Mouse (Mus musculus) monocyte, adult 2 months (primary cell): Measurements from ENCODE around the gene Gm11639.

ENCODE experiments used
- DNase-seq, 2 experiments: peaks; one replicate each; pipeline ENCODE4 v3.0.0; 2022; ENCODE audit warnings: low spot score in 2 of 2, low read depth in 1 of 2

The Gm11639 gene

DNA sequence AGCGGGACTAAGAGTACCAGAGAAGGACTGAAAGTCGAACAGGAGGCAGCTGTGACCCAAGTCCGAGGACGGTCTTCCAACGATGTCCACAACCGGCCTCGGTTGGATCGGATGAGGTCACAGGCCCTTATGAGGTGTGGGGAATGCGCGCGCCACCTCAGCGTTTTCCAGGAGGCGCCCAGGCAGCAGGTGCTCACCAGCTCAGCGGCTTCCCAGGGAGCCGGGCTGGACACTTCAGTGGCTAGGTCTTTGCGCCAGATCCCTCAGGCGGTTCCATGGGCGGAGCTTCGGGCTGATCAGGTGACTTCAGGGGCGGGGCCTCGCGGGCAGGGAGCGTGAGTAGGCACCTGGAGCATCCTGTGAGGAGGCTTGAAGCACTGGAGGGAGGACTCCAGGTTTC is at the start of gene Gm11639:
Gm11639 (plus strand) TSS at position 160 of the 400 bp plus-strand sequence.
- no peak for DNase-seq

DNA sequence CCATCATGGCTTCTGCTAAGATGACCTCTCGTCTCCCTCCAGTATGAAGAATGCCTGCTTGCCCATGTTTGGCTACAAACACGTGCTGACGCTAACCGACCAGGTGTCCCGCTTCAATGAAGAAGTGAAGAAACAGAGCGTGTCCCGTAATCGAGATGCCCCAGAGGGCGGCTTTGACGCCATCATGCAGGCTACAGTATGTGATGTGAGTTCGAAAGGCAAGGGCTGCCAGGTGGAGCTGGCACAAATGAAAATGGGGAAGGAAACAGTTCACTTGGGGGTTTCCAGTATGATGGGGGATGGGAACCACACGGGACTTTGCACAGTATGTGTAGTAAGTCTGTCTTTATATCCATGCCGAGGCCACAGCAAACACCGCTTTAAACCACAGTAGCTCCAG is 48.5 kb upstream of the Gm11639 start:
- DNase-seq: peak in 1 of 2 experiments; percentile 41

- DNase-seq: no peak
Observed at GRCm38 (mm10) chr11:104638006-104638405, 47.5 kb upstream of the Gm11639 start.

- DNase-seq: no peak
Observed at GRCm38 (mm10) chr11:104638906-104639305, 46.6 kb upstream of the Gm11639 start.

- no peak for DNase-seq
Observed at GRCm38 (mm10) chr11:104639634-104640033, 45.9 kb upstream of the Gm11639 start.

- no peak for DNase-seq
Observed at GRCm38 (mm10) chr11:104640894-104641293, 44.6 kb upstream of the Gm11639 start.

- no peak for DNase-seq
Observed at GRCm38 (mm10) chr11:104643236-104643635, 42.3 kb upstream of the Gm11639 start.

DNA sequence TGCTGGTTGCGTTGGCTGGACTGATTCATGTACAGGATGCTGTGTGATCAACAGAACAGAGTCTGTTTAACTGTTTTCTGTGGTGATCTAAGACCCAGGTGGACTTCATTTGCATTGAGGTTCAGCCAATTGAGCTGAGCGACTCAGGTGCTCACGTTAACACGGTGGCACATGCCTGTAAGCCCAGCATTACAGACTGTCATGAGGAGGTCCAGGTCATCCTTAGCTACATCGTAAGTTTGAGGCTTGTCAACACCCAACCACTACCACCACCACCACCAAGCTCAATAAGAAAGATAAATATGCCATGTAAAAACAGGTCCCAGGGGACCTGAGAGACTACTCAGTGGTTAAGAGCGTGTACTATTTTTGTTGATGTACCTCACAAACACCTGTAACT is 40.1 kb upstream of the Gm11639 start:
- DNase-seq: no peak

- DNase-seq: no peak
Observed at GRCm38 (mm10) chr11:104646173-104646572, 39.3 kb upstream of the Gm11639 start.

DNA sequence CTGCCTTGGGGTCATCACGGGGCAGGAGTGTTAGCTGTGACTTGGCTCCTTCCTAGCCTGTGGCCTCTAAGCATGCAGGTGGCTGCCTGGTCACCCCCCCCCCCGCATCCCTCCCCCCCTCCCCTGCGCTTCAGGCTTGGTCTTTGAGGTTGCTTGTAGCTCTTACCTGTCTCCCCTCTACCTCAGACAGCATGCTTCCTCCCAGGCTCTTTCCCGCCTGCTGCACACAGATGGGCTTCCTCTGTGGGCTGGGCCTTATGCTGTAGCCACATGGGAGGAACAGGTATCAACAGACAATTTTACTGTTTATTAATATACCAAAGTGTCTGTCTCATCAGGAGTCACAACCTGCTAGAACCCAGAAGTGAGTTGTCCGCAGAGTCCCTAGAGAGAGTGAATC is 38.9 kb upstream of the Gm11639 start:
- DNase-seq: no peak

DNA sequence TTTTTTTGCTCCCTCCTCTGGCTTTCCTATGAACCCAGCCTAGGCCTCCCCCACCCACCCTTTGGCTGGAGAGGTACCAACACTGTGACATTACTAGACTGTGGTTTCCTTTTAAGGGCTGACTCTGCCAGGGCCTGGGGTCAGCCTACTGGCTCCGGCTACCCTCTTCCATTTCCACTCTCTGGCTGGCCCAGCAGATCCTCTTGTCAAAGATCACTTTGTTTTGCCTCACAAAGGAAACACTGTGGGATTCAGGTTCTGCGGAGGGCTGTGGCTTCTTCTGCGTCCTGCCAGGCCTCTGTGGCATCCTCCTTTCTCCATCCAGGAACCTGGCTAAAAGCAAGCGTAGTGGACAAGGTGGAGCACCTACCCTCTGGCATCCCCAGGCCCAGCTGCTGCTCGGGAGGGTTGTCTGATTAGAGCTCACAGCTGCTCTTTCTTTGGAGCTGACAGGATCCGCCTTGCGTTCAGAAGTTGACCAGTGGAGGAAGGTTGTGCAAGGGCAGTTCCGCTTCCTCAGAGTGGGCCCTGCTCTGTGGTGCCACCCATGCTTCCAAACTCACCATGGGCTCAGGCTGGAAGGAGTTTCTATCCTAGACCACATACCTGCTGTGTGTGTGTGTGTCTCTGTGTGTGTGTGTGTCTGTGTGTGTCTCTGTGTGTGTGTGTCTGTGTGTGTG is 38.2 kb upstream of the Gm11639 start:
- DNase-seq: peak in 1 of 2 experiments; percentile 26

DNA sequence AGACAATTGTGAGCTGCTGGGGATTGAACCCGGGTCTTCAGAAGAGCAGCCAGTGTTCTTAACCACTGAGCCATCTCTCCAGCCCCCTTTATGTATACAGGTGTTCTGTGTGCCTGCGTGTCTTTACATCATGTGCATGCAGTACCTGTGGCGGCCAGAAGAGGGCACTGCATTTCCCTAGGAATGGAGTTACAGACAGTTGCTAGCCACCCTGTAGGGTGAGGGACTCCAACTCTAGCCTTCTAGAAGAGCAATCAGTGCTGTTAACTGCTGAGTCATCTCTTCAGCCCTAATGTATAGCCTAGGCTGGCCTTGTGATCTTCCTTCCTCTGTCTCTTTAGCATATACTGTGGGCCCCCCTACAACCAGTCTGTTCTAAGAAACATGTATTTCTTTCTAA is 36.9 kb upstream of the Gm11639 start:
- DNase-seq: peak in 1 of 2 experiments; percentile 41

DNA sequence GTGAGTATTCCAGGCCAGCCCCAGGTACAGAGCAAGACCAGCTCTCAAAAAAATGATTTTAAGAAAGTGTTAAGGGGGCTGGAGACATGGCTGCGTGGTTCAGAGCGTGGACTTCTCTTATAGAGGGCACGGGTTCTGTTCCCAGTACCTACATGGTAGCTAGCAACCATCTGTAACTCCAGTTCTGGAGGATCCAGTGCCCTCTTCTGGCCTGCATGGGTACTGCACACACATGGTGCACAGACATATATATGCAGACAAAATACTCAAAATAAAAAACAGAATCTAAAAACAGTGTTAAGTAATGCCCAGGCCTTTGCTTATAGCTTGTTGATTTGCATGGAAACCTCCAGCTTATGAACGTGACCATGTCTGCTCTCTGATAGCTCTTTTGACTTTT is 24.9 kb upstream of the Gm11639 start:
- no peak for DNase-seq

GRCm38 (mm10) chr11:104661106-104661505 is 24.4 kb upstream of the Gm11639 start:
- no peak for DNase-seq

DNA sequence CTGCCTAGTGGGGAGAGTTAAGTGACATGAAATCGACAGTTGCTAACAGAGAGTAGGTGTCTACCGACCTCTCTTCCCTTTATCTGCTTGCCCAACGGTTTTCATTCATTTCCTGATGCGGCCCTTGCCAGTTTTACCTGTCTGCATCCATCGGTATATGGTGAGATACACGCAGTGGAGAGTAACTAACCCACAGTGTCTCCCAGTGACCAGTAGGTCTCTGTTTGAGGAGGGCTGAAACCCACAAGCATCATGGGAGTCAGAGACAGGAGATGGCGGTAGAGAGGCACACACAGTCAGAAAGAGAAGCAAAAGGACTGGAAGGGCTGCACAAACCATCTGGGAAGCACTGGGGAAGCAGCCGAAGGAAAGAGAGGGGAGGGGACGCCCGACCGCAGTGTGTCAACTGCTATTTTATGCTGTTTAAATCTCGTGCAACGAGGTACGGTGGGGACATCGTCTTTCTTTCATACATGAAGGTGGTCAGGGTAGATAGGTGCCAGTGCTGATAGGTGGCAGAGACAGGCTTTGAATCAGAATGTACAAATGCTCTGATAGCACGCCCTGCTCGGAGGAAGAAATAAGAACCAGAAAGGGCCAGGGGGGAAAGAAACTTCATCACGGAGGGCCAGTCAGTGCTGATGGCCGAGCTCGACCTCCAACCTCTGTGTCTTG is 23.8 kb upstream of the Gm11639 start:
- no peak for DNase-seq

DNA sequence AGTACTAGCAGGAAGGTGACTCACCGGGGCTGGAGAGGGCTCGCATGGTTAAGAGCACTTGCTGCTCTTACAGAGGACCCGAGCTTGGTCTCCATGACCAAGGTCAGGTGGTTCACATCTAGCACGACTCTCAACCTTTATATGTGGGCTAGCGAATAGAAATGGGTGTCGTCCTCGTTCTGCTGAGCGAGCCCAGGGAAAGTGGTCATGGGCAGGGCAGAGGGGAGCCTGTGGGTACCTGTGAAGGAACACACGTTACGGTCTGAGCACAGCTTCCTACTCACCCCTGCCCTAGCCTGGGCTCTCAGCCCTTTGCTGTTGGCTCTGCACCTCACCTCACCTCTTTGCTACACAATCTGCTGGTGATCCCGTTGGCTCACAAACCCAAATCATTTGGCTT is 22.9 kb upstream of the Gm11639 start:
- no peak for DNase-seq

- no peak for DNase-seq
Observed at GRCm38 (mm10) chr11:104663241-104663877, 22.1 kb upstream of the Gm11639 start.

- DNase-seq: no peak
Observed at GRCm38 (mm10) chr11:104663878-104664261, 21.6 kb upstream of the Gm11639 start.

GRCm38 (mm10) chr11:104664441-104664840 is 21.1 kb upstream of the Gm11639 start:
- DNase-seq: no peak

DNA sequence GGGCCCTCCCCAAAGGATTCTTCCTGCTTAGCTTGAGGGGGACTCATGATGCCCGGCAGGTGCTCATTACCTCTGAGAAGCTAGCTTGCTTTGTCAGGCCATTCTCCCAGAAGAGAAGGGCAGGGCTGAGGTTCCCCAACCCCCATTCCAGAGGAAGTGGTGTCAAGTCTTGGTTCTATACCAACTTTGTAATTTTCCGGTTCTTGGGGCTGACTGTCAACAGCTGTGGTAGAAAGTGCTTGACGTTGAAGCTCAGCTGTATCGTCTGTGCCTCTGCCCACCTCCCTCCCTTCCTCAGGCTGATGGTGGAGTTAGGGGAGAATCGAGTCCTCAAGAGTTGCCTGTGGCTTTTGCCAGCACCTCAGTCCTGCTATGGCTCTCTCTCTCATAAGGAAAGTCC is 18.1 kb upstream of the Gm11639 start:
- DNase-seq: no peak

- DNase-seq: no peak
Observed at GRCm38 (mm10) chr11:104673412-104673811, 12.1 kb upstream of the Gm11639 start.

- no peak for DNase-seq
Observed at GRCm38 (mm10) chr11:104674768-104675167, 10.7 kb upstream of the Gm11639 start.
